Mouse (Mus musculus) layer of hippocampus, adult 9-11 months (tissue): ENCODE results near the gene Abcb1b.
"Not testable (repeated sequence)": the region's sequence is repeated elsewhere in the genome, so short reads cannot be mapped to it uniquely, and the experiment has no call there.

Source experiments
- DNase-seq: peaks from one replicate; pipeline ENCODE4 v3.0.0; 2022

Abcb1b gene

DNA sequence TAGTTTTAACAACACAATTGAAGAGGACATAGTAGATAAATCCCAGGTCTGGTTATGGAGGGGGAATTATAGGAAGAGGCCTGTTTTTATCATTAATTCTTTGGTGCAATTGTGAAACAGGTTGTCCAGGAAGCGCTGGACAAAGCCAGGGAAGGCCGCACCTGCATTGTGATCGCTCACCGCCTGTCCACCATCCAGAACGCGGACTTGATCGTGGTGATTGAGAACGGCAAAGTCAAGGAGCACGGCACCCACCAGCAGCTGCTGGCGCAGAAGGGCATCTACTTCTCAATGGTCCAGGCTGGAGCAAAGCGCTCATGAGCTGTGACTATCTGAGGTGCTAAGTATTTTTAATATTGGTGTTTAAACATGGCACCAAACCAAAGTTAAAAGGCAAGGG, 67.7 kb downstream of the Abcb1b start:
- not testable (repeated sequence) for DNase-seq

DNA sequence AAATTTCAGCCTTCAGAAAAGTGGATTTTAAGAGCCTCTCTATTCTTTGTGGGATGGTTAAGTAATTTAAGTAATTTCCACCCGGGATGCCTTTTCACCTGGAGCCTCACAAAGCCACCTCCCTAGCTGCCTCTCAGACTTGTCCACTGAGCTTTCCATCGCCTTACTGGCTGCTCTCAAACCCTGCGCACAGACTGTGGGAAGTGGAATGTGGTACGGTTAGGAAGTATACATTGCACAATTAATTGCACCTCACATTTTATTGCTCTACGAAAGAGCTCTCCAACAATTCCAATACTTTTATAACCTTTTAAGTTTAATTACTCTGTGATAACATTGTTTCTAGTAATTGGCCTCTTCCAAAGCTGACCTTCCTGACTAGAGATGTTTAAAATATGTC, 68.4 kb downstream of the Abcb1b start:
- DNase-seq: no peak

DNA sequence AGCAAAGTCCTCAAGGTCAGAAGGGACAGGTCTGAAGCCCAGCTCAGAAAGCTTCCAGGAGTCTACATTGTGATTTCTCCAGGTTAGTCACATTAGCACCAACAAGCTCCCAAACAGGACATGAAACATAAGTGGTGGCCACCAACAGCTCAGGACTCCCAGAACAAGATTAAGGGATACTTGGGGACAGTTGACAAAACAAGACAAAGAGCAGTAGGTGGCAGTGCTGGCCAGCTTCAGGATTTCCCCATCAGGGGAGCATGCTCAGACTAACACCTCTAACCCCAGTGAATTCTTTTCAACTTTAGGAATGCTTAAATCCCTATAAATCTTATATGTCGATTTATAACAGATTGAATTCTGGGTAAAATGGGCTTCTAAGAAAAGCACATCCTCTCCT, 70.1 kb downstream of the Abcb1b start:
- no peak for DNase-seq

DNA sequence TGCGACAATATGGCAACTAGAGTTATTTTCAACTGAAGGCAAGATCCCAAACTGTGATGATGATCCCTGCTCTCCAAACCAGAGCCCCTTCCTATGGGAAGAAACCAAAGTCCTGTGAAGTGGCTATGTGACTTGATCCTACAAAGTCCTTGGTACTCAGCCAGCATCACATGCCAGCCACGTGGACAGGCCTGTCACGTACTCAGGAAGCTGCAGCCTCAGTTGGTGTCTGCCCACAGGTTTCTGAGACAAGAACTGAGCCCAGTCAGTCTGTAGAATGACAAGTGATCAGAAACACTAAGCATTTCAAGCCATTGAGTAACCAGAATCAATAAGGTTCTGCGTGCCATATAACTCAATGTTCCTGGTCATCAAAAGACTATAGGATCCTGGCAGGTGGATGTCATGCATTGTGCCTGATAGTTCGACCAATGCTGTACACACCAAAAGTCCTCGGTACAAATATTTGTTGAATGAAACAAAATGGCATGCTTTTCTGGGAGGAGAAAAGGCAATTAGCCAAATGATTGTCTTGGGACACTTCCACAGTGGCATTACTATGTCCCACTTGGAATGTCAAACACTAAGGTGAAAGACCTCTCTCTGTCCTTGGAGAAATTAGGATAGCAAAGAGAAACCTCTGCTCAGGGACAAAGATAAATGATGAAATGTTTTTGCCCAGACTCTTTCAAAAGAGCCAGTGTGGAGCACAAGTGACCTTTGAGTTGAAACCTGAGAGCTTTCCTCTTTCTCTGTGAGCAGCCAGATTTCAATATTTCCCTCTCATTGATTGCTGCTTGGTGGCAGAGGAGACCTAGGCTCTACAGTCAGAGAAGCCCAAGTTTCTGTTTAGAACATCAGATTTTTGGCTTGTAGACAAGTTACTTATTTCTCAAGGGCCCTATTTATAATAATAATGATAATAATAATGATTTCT, 75.3 kb downstream of the Abcb1b start:
- no peak for DNase-seq

DNA sequence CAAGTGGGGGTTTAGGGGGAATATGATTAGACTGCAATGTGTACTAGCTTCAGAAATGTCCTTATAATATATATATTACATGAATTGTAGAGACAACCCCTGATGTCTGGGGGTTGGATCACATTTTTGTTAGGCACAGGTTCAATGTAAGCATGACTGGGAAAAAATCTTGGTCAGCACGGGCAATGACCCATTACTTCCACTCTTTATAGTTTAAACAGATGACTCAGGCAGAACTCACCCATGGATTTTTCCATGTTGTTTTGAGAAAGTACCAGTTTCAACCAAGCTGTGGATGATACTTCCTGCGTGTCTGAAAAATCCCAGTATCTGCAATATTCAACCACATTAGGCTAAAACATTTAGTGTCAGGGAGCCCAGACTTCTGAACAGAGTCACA, 79.1 kb downstream of the Abcb1b start:
- DNase-seq: no peak

DNA sequence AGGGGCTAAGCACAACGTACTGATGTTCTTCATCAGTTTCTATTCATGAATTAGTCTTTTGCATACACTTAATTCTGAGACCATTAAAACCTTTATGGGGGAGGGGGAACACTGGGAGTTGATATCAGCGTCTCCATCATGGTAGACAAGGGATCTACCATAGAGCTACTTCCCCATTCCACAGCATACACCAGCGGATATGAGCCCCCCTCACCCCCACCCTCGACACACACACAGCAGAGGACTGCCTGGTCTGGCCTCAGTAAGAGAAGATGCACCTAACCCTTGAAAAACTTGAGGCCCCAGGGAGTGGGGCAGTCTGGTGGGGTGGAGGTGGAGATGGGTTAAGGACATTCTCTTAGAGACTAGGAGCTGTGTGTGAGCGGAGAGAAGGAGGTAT, 79.9 kb downstream of the Abcb1b start:
- DNase-seq: no peak

DNA sequence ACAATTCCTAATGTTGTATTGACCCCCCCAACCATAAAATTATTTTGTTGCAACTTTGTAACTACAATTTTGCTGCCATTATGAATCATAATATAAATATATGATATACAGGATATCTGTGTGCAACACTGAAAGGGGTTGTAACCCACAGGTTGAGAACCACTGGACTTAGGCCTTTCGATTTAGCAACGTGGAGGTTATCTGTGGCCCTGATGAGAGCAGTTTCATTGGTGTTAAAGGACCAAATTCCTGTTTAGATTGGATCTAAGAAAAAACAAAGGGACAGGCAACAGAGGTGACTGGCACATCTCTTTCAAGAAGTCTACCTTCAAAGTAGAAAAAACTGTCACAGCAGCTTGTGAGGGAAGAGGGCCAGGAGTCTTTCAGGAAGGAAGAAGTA, 87.9 kb downstream of the Abcb1b start:
- no peak for DNase-seq

DNA sequence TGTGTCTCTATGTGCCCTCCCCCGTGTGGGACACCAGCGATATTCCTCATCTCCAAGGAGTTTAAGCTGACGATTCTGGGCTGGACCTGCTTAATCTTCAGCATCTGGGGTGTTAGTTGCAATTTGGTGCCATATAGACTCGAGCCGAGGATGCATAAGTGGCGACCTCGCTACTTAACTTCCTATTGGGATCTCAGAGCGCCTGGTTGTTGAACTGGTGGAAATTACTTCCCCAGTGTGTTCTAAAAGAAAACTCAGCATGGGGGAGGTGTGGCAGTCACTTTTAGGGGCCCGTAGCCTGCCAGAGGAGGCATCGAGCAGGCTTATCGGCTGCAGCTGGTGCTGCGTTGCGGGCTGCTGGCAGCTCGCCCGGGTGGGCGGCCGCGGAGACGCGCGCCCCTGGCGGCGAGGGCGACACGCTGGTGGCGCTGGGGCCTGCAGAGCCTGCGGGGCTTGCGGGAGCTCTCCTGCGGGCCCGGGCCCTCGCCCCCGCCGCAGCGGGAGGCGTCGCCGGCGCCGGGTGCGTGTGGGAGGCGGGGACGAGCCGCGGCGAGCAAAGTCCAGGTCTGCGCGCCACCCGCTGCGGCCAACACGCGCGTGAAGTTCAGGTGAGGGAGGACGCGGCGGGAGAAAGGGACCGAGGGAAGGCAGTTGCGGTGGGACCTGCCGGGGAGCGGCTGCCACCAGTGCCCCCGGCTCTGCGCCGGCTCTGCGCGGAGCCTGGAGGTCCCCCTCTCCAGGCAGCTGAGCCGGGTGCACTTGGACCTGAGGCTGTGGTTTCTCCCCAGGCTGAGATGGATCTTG, 95.6 kb downstream of the Abcb1b start, which contains the start of gene Abcb4:
Gene Abcb4, plus strand, starts transcription at position 418 of the 804 bp plus-strand sequence.
- DNase-seq: peak; percentile 52

DNA sequence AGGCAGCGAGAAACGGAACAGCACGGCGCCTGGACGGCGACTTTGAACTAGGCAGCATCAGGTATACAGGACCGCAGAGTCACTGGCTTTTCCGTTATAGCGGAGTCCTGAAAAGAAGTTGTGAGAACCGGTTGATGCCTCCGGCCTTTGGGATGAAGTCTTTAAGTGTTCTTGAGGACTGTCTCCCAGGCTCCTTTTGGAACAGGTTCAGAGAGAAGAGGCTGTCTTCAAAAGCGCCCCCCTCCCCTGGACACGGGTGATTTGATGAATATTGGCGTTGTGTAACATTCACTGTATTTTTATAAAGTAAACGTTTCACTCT, 96.1 kb downstream of the Abcb1b start:
- no peak for DNase-seq

DNA sequence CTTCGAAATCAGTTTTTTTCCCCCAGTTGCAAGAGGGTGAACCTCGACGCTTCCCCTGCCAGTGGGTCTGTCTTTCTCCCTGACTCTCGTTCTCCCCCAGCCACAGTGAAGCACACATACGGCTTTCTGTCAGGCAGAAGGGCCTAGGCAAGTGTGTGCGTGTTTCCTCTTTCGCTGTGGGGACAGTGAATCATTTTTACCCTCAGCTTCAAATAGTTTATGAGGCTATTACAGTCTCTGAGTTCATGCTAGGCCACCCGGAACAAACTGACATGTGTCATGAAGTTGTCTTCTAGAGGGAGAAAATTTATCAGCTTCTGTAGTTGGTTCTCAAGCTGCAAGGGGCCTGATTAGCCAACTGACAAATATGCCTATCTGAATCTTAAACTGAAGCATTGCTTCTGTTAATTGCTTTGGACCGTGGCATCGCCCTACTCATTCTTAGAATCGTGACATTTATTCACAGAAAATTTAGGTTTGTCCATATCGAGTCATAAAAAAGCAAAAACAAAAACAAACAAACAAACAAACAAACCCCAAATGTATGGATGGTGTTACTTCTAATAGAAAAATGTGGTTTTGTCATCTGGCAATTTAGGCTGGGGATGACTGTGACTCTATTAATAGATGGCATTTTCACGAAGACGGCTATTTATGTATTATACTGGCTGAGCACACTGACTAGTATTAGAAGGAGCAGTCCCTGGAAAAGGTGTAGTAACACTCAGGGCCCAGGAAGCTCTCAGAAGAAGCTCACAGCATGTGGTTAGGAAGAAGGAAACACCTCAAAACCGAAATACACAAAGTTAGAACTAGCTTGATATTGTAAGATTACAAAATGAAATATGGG, 96.9 kb downstream of the Abcb1b start:
- no peak for DNase-seq

DNA sequence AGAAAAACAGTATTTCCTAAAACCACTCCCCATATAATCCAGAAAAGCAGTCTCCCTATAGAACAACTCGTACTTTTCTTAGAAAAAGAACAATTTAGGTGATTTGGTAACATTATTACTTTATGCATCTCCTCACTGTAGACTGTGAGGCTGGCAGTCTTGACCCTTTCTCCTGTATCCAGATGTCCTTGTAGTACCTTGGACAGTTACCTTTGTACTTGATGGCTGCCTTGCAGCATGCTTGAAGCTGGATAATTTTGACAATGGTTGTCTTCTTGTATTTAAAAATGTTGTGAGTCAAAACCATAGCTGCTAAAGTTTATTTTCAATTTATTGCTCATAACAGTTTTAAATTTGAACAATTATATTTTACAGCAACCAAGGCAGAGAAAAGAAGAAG, 98.3 kb downstream of the Abcb1b start:
- DNase-seq: no peak

DNA sequence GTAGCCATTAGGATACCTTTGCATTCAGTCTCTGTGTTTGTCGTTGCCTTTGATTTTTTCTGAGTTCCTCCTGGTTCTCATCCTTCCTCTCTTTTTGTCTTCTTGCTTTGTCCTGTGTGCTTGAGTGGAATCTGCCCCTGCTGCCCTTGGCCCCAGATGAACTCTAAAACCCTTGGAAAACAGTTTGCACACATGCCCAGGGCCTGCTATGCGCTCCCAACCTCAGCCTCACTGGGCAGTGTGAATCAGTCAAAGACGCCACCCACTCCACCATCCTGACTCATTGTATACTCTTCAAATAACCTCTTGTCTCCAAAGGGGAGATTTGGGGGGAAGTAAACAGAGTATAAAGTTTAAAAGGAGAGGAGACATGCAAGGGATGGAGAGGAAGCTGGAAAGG, 100.3 kb downstream of the Abcb1b start:
- no peak for DNase-seq

DNA sequence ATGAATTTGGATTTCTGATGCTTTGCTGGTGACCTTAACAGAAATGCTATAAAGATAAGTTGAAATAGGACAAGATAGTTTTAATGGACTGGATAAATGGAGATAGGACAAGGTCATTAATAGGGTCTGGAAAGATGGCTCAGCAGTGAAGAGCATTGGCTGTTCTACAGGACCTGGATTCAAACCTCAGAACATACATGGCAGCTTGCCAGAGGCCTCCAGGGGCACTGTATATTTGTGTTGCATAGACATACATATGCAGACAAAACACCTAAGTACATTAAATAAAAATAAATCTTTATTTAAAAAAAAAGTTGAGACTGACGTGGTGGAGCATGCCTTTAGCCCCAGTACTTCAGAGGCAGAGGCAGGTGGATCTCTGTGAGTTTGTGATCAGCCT, 103.1 kb downstream of the Abcb1b start:
- no peak for DNase-seq

DNA sequence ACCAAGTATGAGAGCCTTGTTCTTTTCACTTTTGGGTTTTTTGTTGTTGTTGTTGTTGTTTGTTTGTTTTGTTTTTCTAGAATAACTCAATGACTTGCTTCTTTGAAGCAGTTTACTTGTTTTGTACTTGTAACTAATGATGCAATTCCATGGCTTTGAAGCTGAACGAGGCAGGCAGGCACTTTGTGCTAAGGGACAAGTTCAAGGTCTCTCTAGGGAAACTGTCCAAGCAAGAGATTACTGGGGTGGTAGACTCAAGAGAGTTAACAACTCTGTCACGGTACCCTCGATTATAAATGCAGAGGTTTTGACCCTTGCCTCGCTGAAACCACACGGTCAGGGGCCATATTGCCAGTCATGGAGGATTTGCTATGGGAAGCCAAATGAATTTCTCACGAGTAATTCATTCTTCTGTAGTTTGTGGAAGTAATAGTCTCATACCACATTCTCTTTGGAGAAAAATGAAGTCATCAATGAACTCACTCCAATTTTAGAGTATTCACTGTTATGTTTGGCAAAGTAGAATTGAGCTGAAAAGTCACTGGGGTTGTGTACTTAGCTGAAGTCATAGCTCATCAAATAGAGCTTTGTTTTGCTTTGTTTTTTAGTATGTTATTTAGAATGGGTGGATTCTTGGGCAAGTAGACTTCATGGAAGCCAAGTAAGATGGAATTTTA, 104.3 kb downstream of the Abcb1b start:
- no peak for DNase-seq

DNA sequence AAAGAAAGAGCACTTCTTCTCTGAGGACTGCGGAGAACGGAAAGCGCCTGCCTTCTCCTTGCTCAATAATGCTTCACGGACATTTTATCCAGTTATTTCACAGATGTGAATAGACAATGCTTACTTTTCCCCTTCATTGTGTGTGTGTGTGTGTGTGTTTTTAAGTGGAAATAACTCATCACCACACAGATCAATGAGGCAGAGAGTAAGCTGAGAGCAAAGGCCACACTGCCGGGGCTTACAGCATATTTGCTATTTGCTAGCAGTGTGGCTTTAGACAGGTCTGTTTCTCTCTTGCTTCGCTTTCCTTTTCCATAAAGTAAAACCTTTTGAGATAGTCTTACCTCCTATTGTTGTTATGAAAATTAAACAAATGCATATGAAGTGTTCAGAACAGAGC, 106.6 kb downstream of the Abcb1b start:
- no peak for DNase-seq

DNA sequence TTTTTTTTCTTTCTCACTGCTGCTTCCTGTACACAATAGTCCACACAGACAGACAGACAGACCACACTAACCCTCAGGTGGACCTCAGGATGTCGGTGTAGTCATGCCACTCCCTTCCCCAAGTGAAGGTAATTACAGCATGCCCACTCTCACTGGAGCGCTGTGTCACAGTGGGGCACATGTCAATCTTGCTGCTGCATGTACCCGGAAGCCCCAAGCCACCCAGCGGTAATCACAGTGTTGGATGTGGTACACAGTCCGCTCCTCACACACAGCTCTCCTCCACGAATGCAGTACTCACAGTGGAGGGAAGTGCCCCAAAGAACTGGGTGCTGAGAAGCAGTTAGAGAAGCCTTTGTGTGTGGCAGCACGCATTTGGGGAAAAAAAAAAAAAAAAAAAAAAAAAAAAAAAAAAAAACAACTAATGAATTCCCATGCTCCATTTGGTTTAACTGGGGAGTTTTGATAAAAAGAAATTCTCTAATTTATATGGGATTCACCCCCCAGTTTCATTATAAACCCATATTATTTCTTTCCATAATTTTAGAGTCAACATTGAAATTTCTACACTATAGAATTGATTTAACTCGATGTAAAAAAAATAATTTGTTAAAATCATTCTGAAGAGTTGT, 113.7 kb downstream of the Abcb1b start:
- no peak for DNase-seq
